Mouse (Mus musculus) midbrain, embryonic 11.5 days (tissue): ENCODE measurements around the gene Gramd1a. TPM values are rescaled to one million over a fixed set of nuclear protein-coding genes. Genes with fewer than 3 reads are reported as not detected.

Source experiments
- ATAC-seq: fragments of 200-750 bp; cut with Nextera tagmentation; 2 replicates; pipeline ENCODE4 v1.8.0; 2017; ENCODE audit warnings: moderate TSS enrichment, moderate library complexity; ENCODE audit not compliant: low FRiP score
- DNase-seq: peaks from one replicate; pipeline ENCODE4 v3.0.0; 2015; ENCODE audit warnings: low spot score; ENCODE audit errors: missing footprints
- H3K27ac ChIP-seq: fragments of 300-500 bp; sonication (generic); 2 replicates; pipeline ENCODE4 v1.5.1; 2014; ENCODE audit warnings: low read depth, low read length
- H3K27me3 ChIP-seq: fragments of 300-500 bp; sonication (generic); 2 replicates; pipeline ENCODE4 v1.6.1; 2014; ENCODE audit warnings: mild to moderate bottlenecking, low read length, moderate library complexity, mixed read lengths; ENCODE audit not compliant: control insufficient read depth, insufficient read depth
- H3K36me3 ChIP-seq: fragments of 300-500 bp; sonication (generic); 2 replicates; pipeline ENCODE4 v1.6.1; 2014; ENCODE audit warnings: mild to moderate bottlenecking, low read length, moderate library complexity, mixed read lengths; ENCODE audit not compliant: control insufficient read depth, insufficient read depth
- H3K4me1 ChIP-seq: fragments of 300-500 bp; sonication (generic); 2 replicates; pipeline ENCODE4 v1.6.1; 2014; ENCODE audit warnings: low read length; ENCODE audit not compliant: control insufficient read depth, insufficient read depth
- H3K4me2 ChIP-seq: fragments of 300-500 bp; sonication (generic); 2 replicates; pipeline ENCODE4 v1.6.1; 2014; ENCODE audit warnings: mild to moderate bottlenecking, moderate library complexity
- H3K4me3 ChIP-seq: fragments of 300-500 bp; sonication (generic); 2 replicates; pipeline ENCODE4 v1.5.1; 2014; ENCODE audit warnings: low read depth, low read length
- H3K9ac ChIP-seq: fragments of 300-500 bp; sonication (generic); 2 replicates; pipeline ENCODE4 v1.6.1; 2014; ENCODE audit warnings: low read length
- H3K9me3 ChIP-seq: fragments of 300-500 bp; sonication (generic); 2 replicates; pipeline ENCODE4 v1.6.1; 2016; ENCODE audit warnings: low read length; ENCODE audit not compliant: control insufficient read depth
- WGBS: fragments of 180-500 bp; shearing (Covaris S2); extraction: QIAGEN DNeasy Blood & Tissue Kit; methylation state at CpG from one replicate; pipeline ENCODE4 v1.1.7; 2014; 5-methylcytosine and 5-hydroxymethylcytosine counted together
- polyA plus RNA-seq: library from polyadenylated mRNA; unstranded; fragments of >200 nt; fragmentation: Nextera tagmentation; extraction: Ambion mirVana; gene quantifications from 2 replicates; pipeline ENCODE4 v1.2.1, GENCODE M21; 2014

Gene Gramd1a
- polyA plus RNA-seq, 1 experiment from 2014 or later, result 104 TPM

GRCm38 (mm10) chr7:31118486-31118885 is 37.2 kb downstream of the Gramd1a start:
- H3K9me3 ChIP-seq, result no peaks in the 10 kb centered on the region
- 0 out of 2 replicates have a peak, but pooled peaks cover 4% of the 10 kb centered on the region for H3K4me1 ChIP-seq
- 83% methylated on average over 7 of the region's 7 CpGs for WGBS
- no peak overlapping the region for H3K4me3 ChIP-seq
- H3K9ac ChIP-seq, result no peak overlapping the region
- no peak overlapping the region for H3K27ac ChIP-seq
- H3K36me3 ChIP-seq, result no peaks in the 10 kb centered on the region
- H3K27me3 ChIP-seq, result no peaks in the 10 kb centered on the region
- DNase-seq (no peak), ATAC-seq (no peak)
- no peak overlapping the region for H3K4me2 ChIP-seq

- H3K4me3 ChIP-seq, result no peak overlapping the region
- ATAC-seq, result no peak
- no peaks in the 10 kb centered on the region for H3K9me3 ChIP-seq
- H3K9ac ChIP-seq, result no peak overlapping the region
- H3K36me3 ChIP-seq, result no peaks in the 10 kb centered on the region
- 87% methylated on average over 11 of the region's 11 CpGs for WGBS
- H3K4me1 ChIP-seq, result 0 out of 2 replicates have a peak, but pooled peaks cover 4% of the 10 kb centered on the region
- DNase-seq, result no peak
- no peaks in the 10 kb centered on the region for H3K27me3 ChIP-seq
- H3K4me2 ChIP-seq, result no peak overlapping the region
- no peak overlapping the region for H3K27ac ChIP-seq
Observed at GRCm38 (mm10) chr7:31117465-31117864, 38.2 kb downstream of the Gramd1a start.

GRCm38 (mm10) chr7:31116721-31117145 is 39.0 kb downstream of the Gramd1a start:
- no peak overlapping the region for H3K4me3 ChIP-seq
- H3K4me2 ChIP-seq, result no peak overlapping the region
- ATAC-seq (peak; percentile 59), DNase-seq (no peak)
- H3K27ac ChIP-seq, result no peak overlapping the region
- 34% methylated on average over 16 of the region's 16 CpGs for WGBS
- no peaks in the 10 kb centered on the region for H3K27me3 ChIP-seq
- no peaks in the 10 kb centered on the region for H3K36me3 ChIP-seq
- no peaks in the 10 kb centered on the region for H3K9me3 ChIP-seq
- H3K4me1 ChIP-seq, result 0 out of 2 replicates have a peak, but pooled peaks cover 4% of the 10 kb centered on the region
- H3K9ac ChIP-seq, result no peak overlapping the region

- peak; percentile 88 for DNase-seq
- no peak for ATAC-seq
- Histone ChIP-seq H3K9ac (no peak overlapping the region), H3K4me1 (0 out of 2 replicates have a peak, but pooled peaks cover 4% of the 10 kb centered on the region), H3K9me3 (no peaks in the 10 kb centered on the region), H3K36me3 (no peaks in the 10 kb centered on the region), H3K27ac (no peak overlapping the region), H3K4me3 (no peak overlapping the region), H3K4me2 (no peak overlapping the region), H3K27me3 (no peaks in the 10 kb centered on the region)
- 32% methylated on average over 15 of the region's 17 CpGs for WGBS
Observed at GRCm38 (mm10) chr7:31115587-31116043, 40.1 kb downstream of the Gramd1a start.

- Histone ChIP-seq H3K27ac (no peak within 1 kb of the TSS), H3K36me3 (no peaks in the 10 kb centered on the region), H3K9ac (no peak within 1 kb of the TSS), H3K27me3 (no peaks in the 10 kb centered on the region), H3K9me3 (no peaks in the 10 kb centered on the region), H3K4me1 (0 out of 2 replicates have a peak, but pooled peaks cover 4% of the 10 kb centered on the region), H3K4me2 (no peak within 1 kb of the TSS), H3K4me3 (no peak within 1 kb of the TSS)
- ATAC-seq (no peak), DNase-seq (no peak)
- WGBS, result 20% methylated on average over 15 of the region's 15 CpGs
Observed at GRCm38 (mm10) chr7:31115182-31115581, 40.5 kb downstream of the Gramd1a start, which contains the start of gene Hpn. Gene Hpn (minus strand): TSS chr7:31115290.

GRCm38 (mm10) chr7:31114646-31115045 is 41.0 kb downstream of the Gramd1a start:
- Histone ChIP-seq H3K4me1 (0 out of 2 replicates have a peak, but pooled peaks cover 4% of the 10 kb centered on the region), H3K27ac (no peak overlapping the region), H3K9me3 (no peaks in the 10 kb centered on the region), H3K9ac (no peak overlapping the region), H3K4me2 (no peak overlapping the region), H3K4me3 (no peak overlapping the region), H3K36me3 (no peaks in the 10 kb centered on the region), H3K27me3 (no peaks in the 10 kb centered on the region)
- no peak for DNase-seq
- 54% methylated on average over 10 of the region's 10 CpGs for WGBS
- ATAC-seq, result no peak

GRCm38 (mm10) chr7:31113800-31114199 is 41.9 kb downstream of the Gramd1a start:
- WGBS, result 80% methylated on average over 6 of the region's 6 CpGs
- H3K27ac ChIP-seq, result no peak overlapping the region
- 0 out of 2 replicates have a peak, but pooled peaks cover 4% of the 10 kb centered on the region for H3K4me1 ChIP-seq
- DNase-seq, result no peak
- H3K27me3 ChIP-seq, result no peaks in the 10 kb centered on the region
- no peak overlapping the region for H3K4me2 ChIP-seq
- no peaks in the 10 kb centered on the region for H3K9me3 ChIP-seq
- H3K4me3 ChIP-seq, result no peak overlapping the region
- no peak overlapping the region for H3K9ac ChIP-seq
- no peaks in the 10 kb centered on the region for H3K36me3 ChIP-seq
- ATAC-seq, result no peak

GRCm38 (mm10) chr7:31112036-31112435 is 43.7 kb downstream of the Gramd1a start:
- no peaks in the 10 kb centered on the region for H3K27me3 ChIP-seq
- no peak overlapping the region for H3K27ac ChIP-seq

GRCm38 (mm10) chr7:31110861-31111385 is 44.8 kb downstream of the Gramd1a start:
- Histone ChIP-seq H3K4me1 (0 out of 2 replicates have a peak, but pooled peaks cover 2% of the 10 kb centered on the region), H3K9me3 (no peaks in the 10 kb centered on the region), H3K27ac (no peak overlapping the region), H3K9ac (no peak overlapping the region), H3K27me3 (no peaks in the 10 kb centered on the region), H3K4me3 (no peak overlapping the region), H3K4me2 (no peak overlapping the region), H3K36me3 (no peaks in the 10 kb centered on the region)
- no peak for ATAC-seq
- 80% methylated on average over 15 of the region's 15 CpGs for WGBS
- DNase-seq, result no peak

More at GRCm38 (mm10) chr7:31112036-31112435, 43.7 kb downstream of the Gramd1a start:
- Histone ChIP-seq H3K4me2 (no peak overlapping the region), H3K4me3 (no peak overlapping the region), H3K36me3 (no peaks in the 10 kb centered on the region), H3K9me3 (no peaks in the 10 kb centered on the region), H3K9ac (no peak overlapping the region), H3K4me1 (0 out of 2 replicates have a peak, but pooled peaks cover 2% of the 10 kb centered on the region)
- DNase-seq (no peak), ATAC-seq (no peak)
- WGBS, result 26% methylated on average over 4 of the region's 4 CpGs
